Mouse (Mus musculus) hindbrain, embryonic 10.5 days (tissue): ENCODE results near the gene Xxylt1. TPM values are rescaled to one million over a fixed set of nuclear protein-coding genes. Genes with fewer than 3 reads are reported as not detected.

Experiments
- DNase-seq: peaks from one replicate; pipeline ENCODE4 v3.0.0-alpha.2; 2017; ENCODE audit warnings: low spot score
- H3K27ac ChIP-seq: fragments of 300-500 bp; sonication (generic); 2 replicates; pipeline ENCODE4 v1.5.1; 2016; ENCODE audit warnings: mild to moderate bottlenecking, moderate library complexity
- H3K27me3 ChIP-seq: fragments of 300-500 bp; sonication (generic); 2 replicates; pipeline ENCODE4 v1.6.1; 2016; ENCODE audit warnings: mild to moderate bottlenecking; ENCODE audit not compliant: poor library complexity, insufficient read depth, severe bottlenecking
- H3K36me3 ChIP-seq: fragments of 300-500 bp; sonication (generic); 2 replicates; pipeline ENCODE4 v1.6.1; 2016; ENCODE audit warnings: mild to moderate bottlenecking, moderate library complexity
- H3K4me1 ChIP-seq: fragments of 300-500 bp; sonication (generic); replicated peaks from 2 replicates; pipeline ENCODE4 v1.6.1; 2016; ENCODE audit warnings: mild to moderate bottlenecking
- H3K4me3 ChIP-seq: fragments of 300-500 bp; sonication (generic); 2 replicates; pipeline ENCODE4 v1.5.1; 2016; ENCODE audit warnings: mild to moderate bottlenecking, moderate library complexity
- H3K9me3 ChIP-seq: fragments of 300-500 bp; sonication (generic); 2 replicates; pipeline ENCODE4 v1.6.1; 2016; ENCODE audit warnings: mild to moderate bottlenecking, moderate library complexity
- WGBS: fragments of 180-500 bp; shearing (Covaris S2); methylation state at CpG from one replicate; pipeline ENCODE4 v1.1.7; 2016; 5-methylcytosine and 5-hydroxymethylcytosine counted together
- polyA plus RNA-seq: library from polyadenylated mRNA; unstranded; fragments of >200 nt; fragmentation: Nextera tagmentation; extraction: Ambion mirVana; gene quantifications from 2 replicates; pipeline ENCODE4 v1.2.1, GENCODE M21; 2016

Gene Xxylt1
- polyA plus RNA-seq, 1 experiment from 2014 or later = 12.1 TPM

GRCm38 (mm10) chr16:30994881-30995280 is 86.4 kb downstream of the Xxylt1 start:
- Histone ChIP-seq H3K4me1 (peaks cover 48% of the 10 kb centered on the region), H3K27ac (peak overlapping the region; percentile 53; the same call in 1 of the 2 replicates), H3K9me3 (no peaks in the 10 kb centered on the region), H3K36me3 (no peaks in the 10 kb centered on the region), H3K4me3 (no peak overlapping the region), H3K27me3 (no peaks in the 10 kb centered on the region)
- no peak for DNase-seq
- 64% methylated on average over 2 of the region's 2 CpGs for WGBS

- Histone ChIP-seq H3K9me3 (no peaks in the 10 kb centered on the region), H3K4me3 (no peak overlapping the region), H3K36me3 (no peaks in the 10 kb centered on the region), H3K27ac (no peak overlapping the region), H3K27me3 (no peaks in the 10 kb centered on the region), H3K4me1 (peaks cover 48% of the 10 kb centered on the region)
- WGBS = 80% methylated on average over 7 of the region's 7 CpGs
- DNase-seq = no peak
Observed at GRCm38 (mm10) chr16:30994296-30994695, 86.9 kb downstream of the Xxylt1 start.

- peaks cover 55% of the 10 kb centered on the region for H3K4me1 ChIP-seq
- 55% methylated on average over 5 of the region's 5 CpGs for WGBS
- H3K27me3 ChIP-seq = no peaks in the 10 kb centered on the region
- DNase-seq = no peak
- no peak overlapping the region for H3K4me3 ChIP-seq
- no peaks in the 10 kb centered on the region for H3K9me3 ChIP-seq
- H3K27ac ChIP-seq = peak overlapping the region; percentile 45
- H3K36me3 ChIP-seq = no peaks in the 10 kb centered on the region
Observed at GRCm38 (mm10) chr16:30992568-30992967, 88.7 kb downstream of the Xxylt1 start.

- 51% methylated on average over 2 of the region's 2 CpGs for WGBS
- DNase-seq = no peak
- H3K4me3 ChIP-seq = no peak overlapping the region
- no peak overlapping the region for H3K27ac ChIP-seq
- peaks cover 57% of the 10 kb centered on the region for H3K4me1 ChIP-seq
- H3K27me3 ChIP-seq = no peaks in the 10 kb centered on the region
- H3K36me3 ChIP-seq = no peaks in the 10 kb centered on the region
- H3K9me3 ChIP-seq = no peaks in the 10 kb centered on the region
Observed at GRCm38 (mm10) chr16:30990661-30991060, 90.6 kb downstream of the Xxylt1 start.

- Histone ChIP-seq H3K4me1 (peaks cover 61% of the 10 kb centered on the region), H3K4me3 (no peak overlapping the region), H3K27ac (no peak overlapping the region), H3K9me3 (no peaks in the 10 kb centered on the region), H3K36me3 (no peaks in the 10 kb centered on the region), H3K27me3 (no peaks in the 10 kb centered on the region)
- 86% methylated on average over 6 of the region's 6 CpGs for WGBS
- DNase-seq = no peak
Observed at GRCm38 (mm10) chr16:30988225-30988624, 93.0 kb downstream of the Xxylt1 start.

GRCm38 (mm10) chr16:30987684-30988083 is 93.5 kb downstream of the Xxylt1 start:
- no peak for DNase-seq
- Histone ChIP-seq H3K27ac (no peak overlapping the region), H3K9me3 (no peaks in the 10 kb centered on the region), H3K27me3 (no peaks in the 10 kb centered on the region), H3K4me1 (peaks cover 56% of the 10 kb centered on the region), H3K36me3 (no peaks in the 10 kb centered on the region), H3K4me3 (no peak overlapping the region)
- 77% methylated on average over 6 of the region's 6 CpGs for WGBS

- Histone ChIP-seq H3K4me3 (no peak overlapping the region), H3K36me3 (no peaks in the 10 kb centered on the region), H3K9me3 (no peaks in the 10 kb centered on the region), H3K27me3 (no peaks in the 10 kb centered on the region), H3K27ac (peak overlapping the region; percentile 78), H3K4me1 (peaks cover 32% of the 10 kb centered on the region)
- DNase-seq = peak; percentile 30
- 21% methylated on average over 17 of the region's 17 CpGs for WGBS
Observed at GRCm38 (mm10) chr16:30984826-30985545, 96.2 kb downstream of the Xxylt1 start.

GRCm38 (mm10) chr16:30984101-30984500 is 97.1 kb downstream of the Xxylt1 start:
- Histone ChIP-seq H3K36me3 (no peaks in the 10 kb centered on the region), H3K27me3 (no peaks in the 10 kb centered on the region), H3K27ac (peak overlapping the region; percentile 78; the same call in 1 of the 2 replicates), H3K9me3 (no peaks in the 10 kb centered on the region), H3K4me3 (no peak overlapping the region), H3K4me1 (peaks cover 32% of the 10 kb centered on the region)
- WGBS = 89% methylated on average over 5 of the region's 5 CpGs
- no peak for DNase-seq

- no peaks in the 10 kb centered on the region for H3K9me3 ChIP-seq
- H3K4me1 ChIP-seq = peaks cover 32% of the 10 kb centered on the region
- H3K27ac ChIP-seq = no peak overlapping the region
- 69% methylated on average over 6 of the region's 6 CpGs for WGBS
- no peaks in the 10 kb centered on the region for H3K36me3 ChIP-seq
- no peak overlapping the region for H3K4me3 ChIP-seq
- DNase-seq = no peak
- no peaks in the 10 kb centered on the region for H3K27me3 ChIP-seq
Observed at GRCm38 (mm10) chr16:30983699-30984098, 97.5 kb downstream of the Xxylt1 start.

GRCm38 (mm10) chr16:30983281-30983680 is 98.0 kb downstream of the Xxylt1 start:
- WGBS = 61% methylated on average over 4 of the region's 4 CpGs
- Histone ChIP-seq H3K9me3 (no peaks in the 10 kb centered on the region), H3K4me3 (no peak overlapping the region), H3K27me3 (no peaks in the 10 kb centered on the region), H3K4me1 (peaks cover 29% of the 10 kb centered on the region), H3K36me3 (no peaks in the 10 kb centered on the region), H3K27ac (no peak overlapping the region)
- no peak for DNase-seq

- 90% methylated on average over 10 of the region's 10 CpGs for WGBS
- DNase-seq = no peak
- no peaks in the 10 kb centered on the region for H3K27me3 ChIP-seq
Observed at GRCm38 (mm10) chr16:30981345-30981744, 99.9 kb downstream of the Xxylt1 start.

GRCm38 (mm10) chr16:30979905-30980304 is 101.3 kb downstream of the Xxylt1 start:
- Histone ChIP-seq H3K27me3 (no peaks in the 10 kb centered on the region), H3K9me3 (no peaks in the 10 kb centered on the region), H3K4me3 (no peak overlapping the region), H3K27ac (no peak overlapping the region), H3K4me1 (peaks cover 24% of the 10 kb centered on the region), H3K36me3 (no peaks in the 10 kb centered on the region)
- DNase-seq = no peak
- WGBS = 95% methylated on average over 11 of the region's 11 CpGs

More at GRCm38 (mm10) chr16:30981345-30981744, 99.9 kb downstream of the Xxylt1 start:
- Histone ChIP-seq H3K4me3 (no peak overlapping the region), H3K4me1 (peaks cover 36% of the 10 kb centered on the region), H3K9me3 (no peaks in the 10 kb centered on the region), H3K27ac (no peak overlapping the region), H3K36me3 (no peaks in the 10 kb centered on the region)

- Histone ChIP-seq H3K36me3 (no peaks in the 10 kb centered on the region), H3K4me3 (no peak overlapping the region), H3K27ac (peak overlapping the region; percentile 35; the same call in 1 of the 2 replicates), H3K4me1 (peaks cover 22% of the 10 kb centered on the region), H3K9me3 (no peaks in the 10 kb centered on the region), H3K27me3 (no peaks in the 10 kb centered on the region)
- no peak for DNase-seq
- 65% methylated on average over 6 of the region's 6 CpGs for WGBS
Observed at GRCm38 (mm10) chr16:30977728-30978127, 103.5 kb downstream of the Xxylt1 start.
